Mouse (Mus musculus) left cerebral cortex, adult 2 months (tissue): Measurements from ENCODE around the gene C130074G19Rik. TPM values are rescaled to one million over a fixed set of nuclear protein-coding genes. Genes with fewer than 3 reads are reported as not detected.

Experiments
- DNase-seq, 2 experiments: peaks; one replicate each; pipeline ENCODE4 v3.0.0; 2021 to 2022; ENCODE audit warnings: low spot score in 2 of 2, mixed read lengths in 1 of 2; ENCODE audit errors: extremely low spot score in 1 of 2
- H3K27ac ChIP-seq: fragments of 200-600 bp; 2 replicates; pipeline ENCODE4 v1.8.1; 2022
- H3K4me3 ChIP-seq: fragments of 200-600 bp; 2 replicates; pipeline ENCODE4 v1.8.1; 2022
- CTCF ChIP-seq: fragments of 200-600 bp; IDR thresholded peaks from 2 replicates; pipeline ENCODE4 v1.8.1; 2022; ENCODE audit warnings: antibody characterized with exemption, mild to moderate bottlenecking, moderate library complexity
- intact Hi-C: fragments of 180-260 bp; cut with DNase I; formaldehyde crosslinking; loops from one replicate; pipeline ENCODE4 v1.15.1; 2025
- total RNA-seq, 2 experiments: library from RNA; stranded (reverse); gene quantifications; 2 replicates each; pipeline ENCODE4 v1.2.3; 2021

Gene C130074G19Rik
- total RNA-seq, 2 experiments from 2014 or later, result 37.6 to 46.2 TPM

GRCm38 (mm10) chr1:184905371-184905770 is 22.4 kb upstream of the C130074G19Rik start:
- intact Hi-C loops, result loop anchor here (5.0 kb wide), 1 partner anchor 287 kb away; no protein-coding TSS in a partner anchor
- Histone ChIP-seq H3K4me3 (no peak overlapping the region), H3K27ac (no peak overlapping the region)
- TF ChIP-seq CTCF, result no peak
- no peak for DNase-seq

GRCm38 (mm10) chr1:184903697-184904096 is 20.7 kb upstream of the C130074G19Rik start:
- no peak overlapping the region for H3K27ac ChIP-seq
- no peak overlapping the region for H3K4me3 ChIP-seq
- intact Hi-C loops, result no loop called here
- no peak for DNase-seq
- no peak for TF ChIP-seq CTCF

- Histone ChIP-seq H3K4me3 (no peak overlapping the region), H3K27ac (no peak overlapping the region)
- intact Hi-C loops, result no loop called here
- TF ChIP-seq CTCF, result no peak
- DNase-seq, result no peak
These were observed 19.9 kb upstream of the C130074G19Rik start for GRCm38 (mm10) chr1:184902886-184903285.

- intact Hi-C loops, result no loop called here
- H3K27ac ChIP-seq, result no peak overlapping the region
- no peak for DNase-seq
These were observed 14.3 kb upstream of the C130074G19Rik start for GRCm38 (mm10) chr1:184897350-184897749.

GRCm38 (mm10) chr1:184891998-184892397 is 9.0 kb upstream of the C130074G19Rik start:
- H3K27ac ChIP-seq, result no peak overlapping the region
- no peak overlapping the region for H3K4me3 ChIP-seq
- DNase-seq, result no peak
- intact Hi-C loops, result loop anchor here (2.0 kb wide), 1 partner anchor 67 kb away; no protein-coding TSS in a partner anchor
- TF ChIP-seq CTCF, result peak; percentile 55

More at GRCm38 (mm10) chr1:184897350-184897749, 14.3 kb upstream of the C130074G19Rik start:
- H3K4me3 ChIP-seq, result no peak overlapping the region
- no peak for TF ChIP-seq CTCF

- DNase-seq, result no peak
- Histone ChIP-seq H3K27ac (no peak overlapping the region), H3K4me3 (no peak overlapping the region)
- intact Hi-C loops, result no loop called here
- TF ChIP-seq CTCF, result no peak
These were observed 6.4 kb upstream of the C130074G19Rik start for GRCm38 (mm10) chr1:184889454-184889853.

GRCm38 (mm10) chr1:184886160-184886559 is 3.1 kb upstream of the C130074G19Rik start:
- no peak for DNase-seq
- Histone ChIP-seq H3K4me3 (no peak overlapping the region), H3K27ac (no peak overlapping the region)
- intact Hi-C loops, result no loop called here
- no peak for TF ChIP-seq CTCF

GRCm38 (mm10) chr1:184881861-184882260 is 1.2 kb downstream of the C130074G19Rik start:
- H3K27ac ChIP-seq, result peak overlapping the region; percentile 92
- no peak for DNase-seq
- no peak for TF ChIP-seq CTCF
- H3K4me3 ChIP-seq, result peak overlapping the region; percentile 61
- intact Hi-C loops, result loop anchor here (2.0 to 5.0 kb wide), 2 partner anchors 29 to 55 kb away; no protein-coding TSS in a partner anchor

- intact Hi-C loops, result loop anchor here (5.0 kb wide), 1 partner anchor 54 kb away; no protein-coding TSS in a partner anchor
- no peak for DNase-seq
- no peak for TF ChIP-seq CTCF
- Histone ChIP-seq H3K4me3 (peak overlapping the region; percentile 61), H3K27ac (no peak overlapping the region)
These were observed 1.8 kb downstream of the C130074G19Rik start for GRCm38 (mm10) chr1:184881211-184881610.

- TF ChIP-seq CTCF, result no peak
- Histone ChIP-seq H3K27ac (peak overlapping the region; percentile 59), H3K4me3 (no peak overlapping the region)
- no peak for DNase-seq
- intact Hi-C loops, result no loop called here
These were observed 4.2 kb downstream of the C130074G19Rik start for GRCm38 (mm10) chr1:184878860-184879259.

- intact Hi-C loops, result loop anchor here (1.0 kb wide), 1 partner anchor 20 kb away; no protein-coding TSS in a partner anchor
- Histone ChIP-seq H3K27ac (peak overlapping the region; percentile 9), H3K4me3 (no peak overlapping the region)
- no peak for TF ChIP-seq CTCF
- DNase-seq, result no peak
These were observed 5.7 kb downstream of the C130074G19Rik start for GRCm38 (mm10) chr1:184877306-184877705.

GRCm38 (mm10) chr1:184873910-184874309 is 9.1 kb downstream of the C130074G19Rik start:
- Histone ChIP-seq H3K4me3 (no peak overlapping the region), H3K27ac (no peak overlapping the region)
- intact Hi-C loops, result no loop called here
- no peak for TF ChIP-seq CTCF
- no peak for DNase-seq
